Mouse (Mus musculus): ENCODE results near the gene Mrps5. TPM values are rescaled to one million over a fixed set of nuclear protein-coding genes. Genes with fewer than 3 reads are reported as not detected.
"Not testable (repeated sequence)": the region's sequence is repeated elsewhere in the genome, so short reads cannot be mapped to it uniquely, and the experiment has no call there.

Mrps5 gene
- polyA plus RNA-seq (2012; rRNA removed) = 57.9 and 68.3 TPM in 2 replicates

DNA sequence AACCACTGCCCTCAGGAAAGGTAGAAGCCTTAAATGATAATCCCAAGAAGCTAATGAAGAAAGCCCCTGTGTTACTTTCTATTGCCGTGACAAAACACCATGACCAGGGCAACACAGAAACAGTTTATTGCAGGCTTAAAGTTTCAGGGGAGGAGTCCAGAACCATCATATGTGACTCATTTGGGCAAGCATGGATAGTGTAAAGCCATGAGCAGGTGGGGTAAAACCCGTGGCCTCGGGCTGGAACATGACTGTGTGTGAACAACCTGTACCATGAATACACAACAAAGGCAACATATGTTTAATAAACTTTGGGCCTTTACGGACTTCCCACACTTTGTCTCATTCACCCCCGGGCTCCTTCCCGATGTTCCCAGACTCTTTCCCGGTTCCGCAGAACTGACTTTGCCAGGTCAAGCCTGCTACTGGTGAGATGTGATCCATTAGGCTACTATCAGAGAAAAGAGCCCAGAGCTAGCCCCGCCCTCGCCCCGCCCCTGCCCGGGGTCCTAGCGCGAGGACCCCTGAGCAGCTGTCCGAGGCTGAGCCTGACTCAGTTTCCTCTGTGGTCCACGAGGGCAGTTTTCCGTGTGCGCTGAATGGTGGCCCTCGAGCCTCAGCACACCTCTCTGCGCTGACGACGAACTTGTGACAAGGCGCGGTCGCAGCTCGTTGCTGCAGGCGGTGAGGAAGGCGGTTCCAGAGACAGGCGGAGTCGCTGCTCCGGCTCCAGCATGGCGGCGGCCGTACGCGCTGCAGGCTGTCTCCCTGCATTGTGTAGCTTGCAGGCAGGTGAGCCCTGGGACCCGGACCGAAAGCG, at the start of gene Mrps5, which contains the start of gene Zfp661:
TSS of gene Mrps5 (plus strand) at position 529 of the 820 bp plus-strand sequence.
TSS of gene Zfp661 (minus strand) at position 401 of the 820 bp plus-strand sequence.
- DNase-seq (ENCODE audit: low spot score) = peak; percentile 81

DNA sequence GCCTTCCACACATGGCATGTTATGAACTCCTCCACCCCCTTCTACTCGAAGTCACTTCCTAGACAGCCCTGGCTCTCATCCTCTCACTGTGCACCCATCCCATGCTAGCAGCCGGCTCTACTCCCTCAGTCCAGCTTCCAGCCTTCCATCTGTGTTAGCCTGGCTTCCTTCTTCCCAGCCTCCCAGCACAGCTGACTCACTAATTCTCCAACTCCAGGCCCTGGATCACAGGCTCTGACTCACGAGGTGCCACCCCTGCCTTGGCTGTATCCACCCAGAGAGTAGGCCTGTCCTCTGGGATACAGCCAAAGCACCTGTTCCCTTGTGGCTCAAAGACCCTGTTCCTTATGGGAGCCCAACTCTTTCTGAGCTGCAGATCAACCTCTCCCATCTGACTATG, 49.5 kb upstream of the Mrps5 start:
- no peak for DNase-seq (ENCODE audit: low spot score)

DNA sequence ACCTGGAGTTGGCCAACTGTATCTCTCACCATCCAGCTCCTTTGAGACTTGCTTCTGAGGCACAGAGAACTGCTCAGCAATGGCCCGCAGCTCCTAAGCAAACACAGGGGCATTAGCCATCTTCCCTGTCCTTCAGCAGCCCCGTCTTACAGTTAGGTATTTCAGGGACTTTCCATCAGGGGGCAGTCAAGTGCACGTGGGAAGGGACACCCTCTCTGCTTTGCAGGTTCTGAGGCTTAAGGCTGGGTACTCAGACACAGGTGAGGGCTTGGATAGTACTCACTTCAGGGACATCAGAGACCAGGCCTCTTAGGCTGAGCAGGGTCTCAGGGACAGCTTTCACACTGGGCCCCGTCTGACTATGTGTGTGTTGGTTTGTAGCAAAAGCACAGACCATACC, 47.5 kb upstream of the Mrps5 start:
- DNase-seq (ENCODE audit: low spot score) = no peak

DNA sequence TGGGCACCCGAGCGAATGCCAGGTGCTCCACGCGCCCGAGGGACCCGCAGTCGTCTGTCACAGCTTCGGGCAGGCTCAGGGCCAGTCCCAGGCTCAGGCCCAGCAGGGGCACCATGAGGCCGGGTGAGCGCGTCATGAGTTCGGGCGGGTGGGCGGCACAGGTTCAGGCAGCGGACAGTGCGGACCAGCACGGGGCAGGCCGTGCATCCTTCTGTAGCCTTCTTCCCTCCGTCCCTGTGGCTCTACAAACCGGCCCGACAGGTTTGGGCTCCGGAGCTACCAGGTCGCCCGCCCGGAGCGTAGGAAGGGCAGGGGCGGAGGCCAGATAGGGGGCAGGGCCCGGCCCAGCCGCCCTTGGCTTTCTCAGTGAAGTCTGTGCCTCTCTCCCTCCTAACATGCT, 45.8 kb upstream of the Mrps5 start, which contains the start of gene Prom2:
TSS of gene Prom2 (minus strand) at position 283 of the 400 bp plus-strand sequence.
- DNase-seq (ENCODE audit: low spot score) = peak; percentile 70

GRCm38 (mm10) chr2:127541697-127542096, 45.3 kb upstream of the Mrps5 start:
- no peak for DNase-seq (ENCODE audit: low spot score)

DNA sequence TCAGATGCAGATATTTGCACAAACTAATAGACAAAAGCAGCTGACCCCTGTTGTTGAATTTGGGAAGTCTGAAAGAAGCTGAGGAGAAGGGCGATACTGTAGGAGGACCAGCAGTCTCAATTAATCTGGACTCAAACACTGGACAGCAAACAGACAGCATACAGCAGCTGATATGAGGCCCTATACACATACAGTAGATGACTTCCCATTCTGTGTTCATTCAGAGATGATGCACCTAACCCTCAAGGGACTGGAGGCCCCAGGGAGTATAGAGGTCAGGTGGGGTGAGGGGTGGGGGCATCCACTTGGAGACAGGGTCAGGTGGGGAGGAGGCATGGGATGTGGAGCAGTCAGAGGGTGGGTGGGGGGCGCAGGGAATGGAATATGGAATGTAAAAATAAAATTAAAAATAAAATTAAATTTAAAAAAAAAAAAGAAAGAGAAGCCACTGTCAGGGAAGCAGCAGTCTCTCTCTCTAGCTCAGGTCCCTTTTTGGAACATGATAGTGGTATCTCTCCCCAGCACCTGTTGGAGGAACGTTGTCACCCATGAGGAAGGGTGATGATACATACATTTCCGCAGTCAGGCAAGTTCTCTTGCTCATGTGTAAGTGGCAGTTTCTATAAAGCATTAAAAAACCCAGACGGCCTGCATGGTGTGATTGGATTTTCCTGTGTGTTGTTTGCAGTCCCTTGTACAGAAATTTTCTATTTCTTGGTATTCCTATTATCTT, 38.5 kb upstream of the Mrps5 start:
- no peak for DNase-seq (ENCODE audit: low spot score)

GRCm38 (mm10) chr2:127549711-127550110, 37.3 kb upstream of the Mrps5 start:
- DNase-seq (ENCODE audit: low spot score) = no peak

- DNase-seq (ENCODE audit: low spot score) = no peak
Observed at GRCm38 (mm10) chr2:127550446-127550845, 36.6 kb upstream of the Mrps5 start.

- DNase-seq (ENCODE audit: low spot score) = no peak
Observed at GRCm38 (mm10) chr2:127551078-127551477, 35.9 kb upstream of the Mrps5 start.

DNA sequence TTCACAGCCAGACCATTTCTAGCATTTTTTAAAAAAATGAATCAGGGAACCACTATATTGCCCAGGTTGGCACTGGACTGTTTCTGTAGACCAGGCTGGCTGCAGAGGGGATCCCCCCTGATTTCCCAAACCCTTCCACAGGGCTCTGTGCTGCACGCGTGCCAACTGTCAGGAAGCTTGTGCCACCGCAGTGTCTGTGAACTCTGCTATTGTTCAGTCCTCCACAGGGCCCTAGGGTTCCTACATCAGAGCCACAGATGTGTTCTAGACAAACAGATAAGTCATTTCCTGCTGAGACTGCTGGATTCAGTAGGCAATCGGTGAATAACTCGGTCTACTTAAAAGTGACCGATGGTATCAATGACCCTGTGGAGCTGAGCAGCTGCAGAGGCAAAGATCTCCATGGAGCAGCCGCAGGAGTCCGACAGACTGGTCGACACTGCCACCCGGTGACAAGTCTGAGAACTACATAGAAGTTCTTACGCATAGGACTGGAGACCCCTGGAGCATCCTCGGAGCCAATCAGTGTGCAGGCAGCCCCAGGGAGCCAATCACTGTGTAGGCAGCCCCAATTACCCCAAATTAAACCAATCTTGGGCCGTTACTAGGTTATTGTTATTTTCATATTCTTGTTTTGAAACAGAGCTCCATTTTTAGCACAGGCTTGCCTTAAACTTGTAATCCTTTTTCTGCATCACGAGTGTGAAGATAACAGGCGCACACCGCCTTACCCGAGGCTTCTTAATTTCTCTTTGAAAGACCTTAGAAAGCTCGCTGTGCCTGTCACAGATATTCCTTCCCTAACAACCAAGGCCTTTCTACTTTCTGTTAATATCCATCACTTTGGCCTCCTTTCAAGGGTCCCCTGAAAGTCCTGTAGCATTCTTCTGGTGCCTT, 27.7 kb upstream of the Mrps5 start:
- DNase-seq (ENCODE audit: low spot score) = no peak

- DNase-seq (ENCODE audit: low spot score) = no peak
Observed at GRCm38 (mm10) chr2:127573322-127573721, 13.7 kb upstream of the Mrps5 start.

DNA sequence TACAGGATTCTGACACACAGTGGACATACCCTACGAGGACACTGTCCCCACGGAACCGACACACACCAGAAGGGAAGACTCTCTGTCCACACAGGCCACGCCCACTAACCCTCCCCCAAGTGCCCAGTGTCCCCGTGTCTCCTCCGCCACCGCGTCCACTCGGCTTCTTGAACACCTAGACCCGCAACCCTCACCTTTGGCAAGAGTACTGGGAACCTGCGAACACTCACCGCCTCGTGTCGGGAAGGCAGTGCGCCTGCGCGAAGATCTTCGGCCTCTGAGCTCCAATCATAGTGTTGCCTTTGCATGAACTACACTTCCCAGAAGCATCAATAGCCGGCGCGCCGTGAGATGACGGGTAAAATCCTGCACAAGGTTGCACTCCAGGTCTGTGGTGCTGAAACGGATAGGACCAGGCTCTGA, 2.6 kb upstream of the Mrps5 start:
- peak; percentile 82 for DNase-seq (ENCODE audit: low spot score)

DNA sequence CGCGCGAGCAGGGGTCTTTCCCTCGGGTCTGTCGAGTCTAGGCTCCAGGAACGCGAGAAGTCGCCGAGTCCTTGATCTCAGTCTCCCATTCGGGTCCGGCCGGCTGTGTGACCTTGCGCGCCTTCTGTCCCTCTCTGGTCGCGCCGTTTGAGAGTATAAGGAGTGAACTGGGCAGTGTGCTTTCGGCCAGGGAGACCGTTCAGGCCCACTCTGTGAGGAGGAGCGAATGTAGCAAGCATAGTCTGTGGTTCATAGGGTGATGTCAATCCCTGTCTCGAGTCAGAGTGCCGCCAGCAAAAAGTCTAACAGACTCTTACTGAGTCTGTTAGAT, 457 bp downstream of the Mrps5 start:
- DNase-seq (ENCODE audit: low spot score) = no peak

GRCm38 (mm10) chr2:127588897-127589296, 1.9 kb downstream of the Mrps5 start:
- no peak for DNase-seq (ENCODE audit: low spot score)

- no peak for DNase-seq (ENCODE audit: low spot score)
Observed at GRCm38 (mm10) chr2:127590204-127590603, 3.2 kb downstream of the Mrps5 start.

GRCm38 (mm10) chr2:127590840-127591239, 3.8 kb downstream of the Mrps5 start:
- no peak for DNase-seq (ENCODE audit: low spot score)

DNA sequence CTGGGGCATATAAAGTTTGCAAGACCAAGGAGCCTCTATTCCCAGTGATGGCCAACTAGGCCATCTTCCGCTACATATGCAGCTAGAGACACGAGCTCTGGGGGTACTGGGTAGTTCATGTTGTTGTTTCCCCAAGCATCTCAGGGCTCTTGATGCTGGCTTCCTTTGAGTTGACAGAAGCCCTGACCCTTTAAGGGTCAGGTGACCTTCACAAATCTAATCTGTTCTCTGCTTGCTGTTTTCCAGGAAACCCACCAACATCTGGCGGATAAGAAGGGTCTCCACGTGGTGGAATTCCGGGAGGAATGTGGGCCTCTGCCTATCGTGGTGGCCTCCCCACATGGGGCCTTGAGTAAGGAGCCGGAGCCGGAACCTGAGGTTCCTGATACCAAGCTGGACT, 16.4 kb downstream of the Mrps5 start:
- not testable (repeated sequence) for DNase-seq (ENCODE audit: low spot score)

DNA sequence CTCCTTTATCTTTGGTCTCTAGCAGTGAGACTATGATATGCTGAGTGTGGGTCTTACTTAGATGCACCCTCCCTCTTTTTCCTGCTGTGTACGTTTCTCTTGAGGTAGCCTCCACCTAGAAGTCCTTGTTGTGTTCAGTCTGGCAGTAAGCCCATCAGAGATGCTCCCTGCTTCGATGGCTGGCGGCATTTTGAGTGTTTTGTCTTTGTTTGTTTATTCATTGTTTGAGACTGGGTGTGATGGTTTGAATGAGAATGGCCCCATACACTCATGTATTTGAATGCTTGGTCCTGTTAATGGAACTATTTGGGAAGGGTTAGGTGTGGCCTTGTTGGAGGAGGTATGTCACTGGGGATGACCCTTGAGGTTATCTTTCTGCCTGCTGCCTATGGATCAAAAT, 18.2 kb downstream of the Mrps5 start:
- DNase-seq (ENCODE audit: low spot score) = no peak

DNA sequence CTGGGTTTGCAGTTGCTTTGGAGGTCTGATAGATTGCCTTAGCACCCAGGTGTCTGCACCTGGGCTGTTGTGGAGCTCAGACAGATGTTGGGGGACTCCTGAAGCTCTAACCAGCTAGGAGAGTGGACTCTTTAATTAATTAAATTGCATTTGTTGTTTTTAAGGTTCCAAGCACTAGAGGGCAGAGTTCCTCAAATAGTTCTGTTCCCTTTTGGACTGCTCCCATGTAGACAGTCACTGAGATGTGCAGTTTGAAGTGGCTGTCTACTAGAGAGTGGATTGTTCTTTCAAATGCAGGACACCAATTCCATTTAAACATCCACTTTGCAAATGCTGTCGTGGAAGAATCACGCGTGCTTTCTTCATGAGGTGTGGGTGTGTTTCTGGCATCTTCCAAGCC, 21.2 kb downstream of the Mrps5 start:
- no peak for DNase-seq (ENCODE audit: low spot score)

GRCm38 (mm10) chr2:127608986-127609385, 22.0 kb downstream of the Mrps5 start:
- no peak for DNase-seq (ENCODE audit: low spot score)

DNA sequence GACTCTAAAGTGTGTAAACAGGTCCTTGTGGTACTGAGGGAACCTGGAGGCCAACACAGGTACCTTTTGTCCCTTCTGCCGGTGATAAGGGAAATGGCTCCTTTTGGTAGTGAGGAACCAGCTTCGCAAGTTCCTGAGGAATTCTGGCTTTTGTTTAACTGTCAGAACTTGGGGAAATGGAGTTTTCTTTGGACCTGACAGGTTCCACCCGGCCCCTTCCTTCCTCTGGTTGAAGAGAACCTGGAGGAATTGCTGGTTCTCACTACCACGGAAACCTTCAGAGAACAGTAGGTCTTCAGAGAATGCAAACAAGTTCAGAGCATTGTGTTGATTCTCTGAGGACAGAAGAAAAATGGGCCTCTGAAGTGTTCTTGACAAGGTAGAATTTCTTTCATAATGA, 24.4 kb downstream of the Mrps5 start:
- DNase-seq (ENCODE audit: low spot score) = no peak

- no peak for DNase-seq (ENCODE audit: low spot score)
Observed at GRCm38 (mm10) chr2:127612288-127612687, 25.3 kb downstream of the Mrps5 start.
